Mouse (Mus musculus): Measurements from ENCODE around the gene Chn2. TPM values are rescaled to one million over a fixed set of nuclear protein-coding genes. Genes with fewer than 3 reads are reported as not detected.

The Chn2 gene
- polyA plus RNA-seq, 1 experiment from 2014 or later, result 15.3 TPM

- ATAC-seq (ENCODE audit: low read depth), result no peak
- H3K4me2 ChIP-seq (ENCODE audit: low read depth, low read length), result no peak overlapping the region
- H3K27me3 ChIP-seq (replicated peaks; ENCODE audit: control insufficient read depth, insufficient read depth, low read length), result no peaks in the 10 kb centered on the region
- DNase-seq (ENCODE audit: low spot score), result no peak
- H3K4me1 ChIP-seq (ENCODE audit: control insufficient read depth, insufficient read depth, low read length), result no peaks in the 10 kb centered on the region
- no peaks in the 10 kb centered on the region for H3K36me3 ChIP-seq (ENCODE audit: control insufficient read depth, insufficient read depth, low read length)
- H3K9ac ChIP-seq (ENCODE audit: low read depth, low read length), result no peak overlapping the region
- no peak overlapping the region for H3K27ac ChIP-seq (replicated peaks; ENCODE audit: low read depth, low read length)
- no peaks in the 10 kb centered on the region for H3K9me3 ChIP-seq (ENCODE audit: control insufficient read depth, low read length)
- 85% methylated on average over 12 of the region's 12 CpGs for WGBS
- no peak overlapping the region for H3K4me3 ChIP-seq (ENCODE audit: low read depth, low read length)
These were observed 244.9 kb downstream of the Chn2 start for GRCm38 (mm10) chr6:54284167-54284711.

GRCm38 (mm10) chr6:54286813-54287212 lies 247.5 kb downstream of the Chn2 start:
- no peak overlapping the region for H3K9ac ChIP-seq (ENCODE audit: low read depth, low read length)
- DNase-seq (ENCODE audit: low spot score) (no peak), ATAC-seq (ENCODE audit: low read depth) (no peak)
- no peak overlapping the region for H3K4me3 ChIP-seq (ENCODE audit: low read depth, low read length)
- H3K9me3 ChIP-seq (ENCODE audit: control insufficient read depth, low read length), result no peaks in the 10 kb centered on the region
- H3K27ac ChIP-seq (replicated peaks; ENCODE audit: low read depth, low read length), result no peak overlapping the region
- no peaks in the 10 kb centered on the region for H3K27me3 ChIP-seq (replicated peaks; ENCODE audit: control insufficient read depth, insufficient read depth, low read length)
- no peaks in the 10 kb centered on the region for H3K4me1 ChIP-seq (ENCODE audit: control insufficient read depth, insufficient read depth, low read length)
- no peaks in the 10 kb centered on the region for H3K36me3 ChIP-seq (ENCODE audit: control insufficient read depth, insufficient read depth, low read length)
- WGBS, result 79% methylated on average over 5 of the region's 5 CpGs
- H3K4me2 ChIP-seq (ENCODE audit: low read depth, low read length), result no peak overlapping the region

DNA sequence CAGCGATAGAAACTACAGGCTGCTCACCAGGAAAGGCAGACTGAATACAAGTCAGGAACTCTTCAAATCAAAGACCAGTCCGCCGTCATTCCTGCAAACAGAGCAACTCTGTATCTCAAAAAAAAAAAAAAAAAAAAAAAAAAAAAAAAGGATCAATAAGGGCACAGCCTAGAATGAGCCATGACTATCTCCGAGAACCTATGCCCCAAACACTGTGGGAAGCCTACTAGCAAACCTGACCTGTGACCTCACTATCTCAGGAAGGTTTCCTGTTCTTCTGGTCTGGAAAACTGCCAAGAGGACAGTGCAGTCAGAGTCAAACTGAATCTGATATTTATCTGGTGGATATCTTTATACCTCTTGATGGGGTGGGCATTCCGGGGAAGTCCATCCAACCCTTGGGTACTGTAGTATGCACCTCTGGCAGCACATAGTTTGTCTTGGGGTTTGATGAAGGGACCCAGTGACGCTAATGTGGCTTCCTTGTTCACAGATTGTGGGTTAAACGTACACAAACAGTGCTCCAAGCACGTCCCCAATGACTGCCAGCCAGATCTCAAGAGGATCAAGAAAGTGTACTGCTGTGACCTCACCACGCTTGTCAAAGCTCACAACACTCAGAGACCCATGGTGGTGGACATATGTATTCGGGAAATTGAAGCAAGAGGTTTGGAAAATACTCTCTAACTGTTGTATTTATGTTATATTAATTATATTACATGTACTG lies 250.6 kb downstream of the Chn2 start:
- no peaks in the 10 kb centered on the region for H3K36me3 ChIP-seq (ENCODE audit: control insufficient read depth, insufficient read depth, low read length)
- H3K4me3 ChIP-seq (ENCODE audit: low read depth, low read length), result no peak overlapping the region
- no peaks in the 10 kb centered on the region for H3K27me3 ChIP-seq (replicated peaks; ENCODE audit: control insufficient read depth, insufficient read depth, low read length)
- H3K4me2 ChIP-seq (ENCODE audit: low read depth, low read length), result no peak overlapping the region
- 59% methylated on average over 10 of the region's 10 CpGs for WGBS
- no peak for DNase-seq (ENCODE audit: low spot score)
- H3K4me1 ChIP-seq (ENCODE audit: control insufficient read depth, insufficient read depth, low read length), result no peaks in the 10 kb centered on the region
- no peak for ATAC-seq (ENCODE audit: low read depth)
- no peak overlapping the region for H3K9ac ChIP-seq (ENCODE audit: low read depth, low read length)
- no peak overlapping the region for H3K27ac ChIP-seq (replicated peaks; ENCODE audit: low read depth, low read length)
- no peaks in the 10 kb centered on the region for H3K9me3 ChIP-seq (ENCODE audit: control insufficient read depth, low read length)

DNA sequence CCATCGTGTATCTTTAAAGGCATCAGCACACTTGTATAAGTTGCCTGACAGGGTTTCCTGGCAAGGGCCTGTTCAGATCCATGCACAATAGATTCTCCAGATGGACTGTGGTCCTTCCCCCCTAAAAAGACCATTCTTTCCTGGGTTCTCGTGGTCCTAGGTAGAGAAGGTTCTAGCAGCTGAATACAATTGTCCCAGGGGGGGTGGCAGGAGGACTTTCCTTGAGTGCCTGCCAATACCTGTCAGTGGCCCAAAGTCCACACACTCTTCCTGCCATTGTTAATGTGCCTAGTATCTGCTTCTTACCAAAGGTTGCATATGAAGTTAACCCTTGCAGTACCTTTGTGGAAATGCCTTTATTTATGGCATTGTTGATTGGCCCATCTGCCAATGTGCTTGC lies 257.9 kb downstream of the Chn2 start:
- no peak overlapping the region for H3K4me2 ChIP-seq (ENCODE audit: low read depth, low read length)
- H3K4me1 ChIP-seq (ENCODE audit: control insufficient read depth, insufficient read depth, low read length), result no peaks in the 10 kb centered on the region
- no peak overlapping the region for H3K27ac ChIP-seq (replicated peaks; ENCODE audit: low read depth, low read length)
- H3K27me3 ChIP-seq (replicated peaks; ENCODE audit: control insufficient read depth, insufficient read depth, low read length), result no peaks in the 10 kb centered on the region
- no peak for ATAC-seq (ENCODE audit: low read depth)
- H3K9ac ChIP-seq (ENCODE audit: low read depth, low read length), result no peak overlapping the region
- 91% methylated on average over 2 of the region's 2 CpGs for WGBS
- H3K36me3 ChIP-seq (ENCODE audit: control insufficient read depth, insufficient read depth, low read length), result no peaks in the 10 kb centered on the region
- H3K4me3 ChIP-seq (ENCODE audit: low read depth, low read length), result no peak overlapping the region
- no peak for DNase-seq (ENCODE audit: low spot score)
- no peaks in the 10 kb centered on the region for H3K9me3 ChIP-seq (ENCODE audit: control insufficient read depth, low read length)

- WGBS, result 51% methylated on average over 2 of the region's 2 CpGs
- Histone ChIP-seq H3K9ac (ENCODE audit: low read depth, low read length) (no peak overlapping the region), H3K27me3 (replicated peaks; ENCODE audit: control insufficient read depth, insufficient read depth, low read length) (no peaks in the 10 kb centered on the region), H3K4me2 (ENCODE audit: low read depth, low read length) (no peak overlapping the region), H3K9me3 (ENCODE audit: control insufficient read depth, low read length) (no peaks in the 10 kb centered on the region), H3K4me1 (ENCODE audit: control insufficient read depth, insufficient read depth, low read length) (no peaks in the 10 kb centered on the region), H3K4me3 (ENCODE audit: low read depth, low read length) (no peak overlapping the region), H3K27ac (replicated peaks; ENCODE audit: low read depth, low read length) (no peak overlapping the region), H3K36me3 (ENCODE audit: control insufficient read depth, insufficient read depth, low read length) (no peaks in the 10 kb centered on the region)
- DNase-seq (ENCODE audit: low spot score) (peak; percentile 56), ATAC-seq (ENCODE audit: low read depth) (no peak)
These were observed 260.1 kb downstream of the Chn2 start for GRCm38 (mm10) chr6:54299417-54299816.

- no peak overlapping the region for H3K27ac ChIP-seq (replicated peaks; ENCODE audit: low read depth, low read length)
- H3K4me1 ChIP-seq (ENCODE audit: control insufficient read depth, insufficient read depth, low read length), result no peaks in the 10 kb centered on the region
- no peak for ATAC-seq (ENCODE audit: low read depth)
- no peak overlapping the region for H3K4me2 ChIP-seq (ENCODE audit: low read depth, low read length)
- no peak overlapping the region for H3K9ac ChIP-seq (ENCODE audit: low read depth, low read length)
- H3K4me3 ChIP-seq (ENCODE audit: low read depth, low read length), result no peak overlapping the region
- H3K36me3 ChIP-seq (ENCODE audit: control insufficient read depth, insufficient read depth, low read length), result no peaks in the 10 kb centered on the region
- no peaks in the 10 kb centered on the region for H3K27me3 ChIP-seq (replicated peaks; ENCODE audit: control insufficient read depth, insufficient read depth, low read length)
- WGBS, result 61% methylated on average over 1 of the region's 1 CpGs
- H3K9me3 ChIP-seq (ENCODE audit: control insufficient read depth, low read length), result no peaks in the 10 kb centered on the region
- no peak for DNase-seq (ENCODE audit: low spot score)
These were observed 266.4 kb downstream of the Chn2 start for GRCm38 (mm10) chr6:54305777-54306176.

- no peaks in the 10 kb centered on the region for H3K27me3 ChIP-seq (replicated peaks; ENCODE audit: control insufficient read depth, insufficient read depth, low read length)
- ATAC-seq (ENCODE audit: low read depth) (no peak), DNase-seq (ENCODE audit: low spot score) (no peak)
- no peaks in the 10 kb centered on the region for H3K4me1 ChIP-seq (ENCODE audit: control insufficient read depth, insufficient read depth, low read length)
- H3K27ac ChIP-seq (replicated peaks; ENCODE audit: low read depth, low read length), result no peak overlapping the region
- no peak overlapping the region for H3K9ac ChIP-seq (ENCODE audit: low read depth, low read length)
- no peaks in the 10 kb centered on the region for H3K9me3 ChIP-seq (ENCODE audit: control insufficient read depth, low read length)
- no peaks in the 10 kb centered on the region for H3K36me3 ChIP-seq (ENCODE audit: control insufficient read depth, insufficient read depth, low read length)
- 79% methylated on average over 2 of the region's 2 CpGs for WGBS
- H3K4me3 ChIP-seq (ENCODE audit: low read depth, low read length), result no peak overlapping the region
- H3K4me2 ChIP-seq (ENCODE audit: low read depth, low read length), result no peak overlapping the region
These were observed 273.7 kb downstream of the Chn2 start for GRCm38 (mm10) chr6:54313071-54313470.

- no peak for DNase-seq (ENCODE audit: low spot score)
- Histone ChIP-seq H3K9me3 (ENCODE audit: control insufficient read depth, low read length) (no peaks in the 10 kb centered on the region), H3K27me3 (replicated peaks; ENCODE audit: control insufficient read depth, insufficient read depth, low read length) (no peaks in the 10 kb centered on the region), H3K36me3 (ENCODE audit: control insufficient read depth, insufficient read depth, low read length) (no peaks in the 10 kb centered on the region), H3K4me2 (ENCODE audit: low read depth, low read length) (no peak overlapping the region), H3K4me3 (ENCODE audit: low read depth, low read length) (no peak overlapping the region), H3K9ac (ENCODE audit: low read depth, low read length) (no peak overlapping the region), H3K27ac (replicated peaks; ENCODE audit: low read depth, low read length) (no peak overlapping the region), H3K4me1 (ENCODE audit: control insufficient read depth, insufficient read depth, low read length) (no peaks in the 10 kb centered on the region)
- ATAC-seq (ENCODE audit: low read depth), result no peak
- 79% methylated on average over 9 of the region's 9 CpGs for WGBS
These were observed 279.3 kb downstream of the Chn2 start for GRCm38 (mm10) chr6:54318618-54319017.

- H3K27me3 ChIP-seq (replicated peaks; ENCODE audit: control insufficient read depth, insufficient read depth, low read length), result peaks cover 4% of the 10 kb centered on the region; the same call in 1 of the 2 replicates
- H3K4me3 ChIP-seq (ENCODE audit: low read depth, low read length), result no peak overlapping the region
- H3K4me1 ChIP-seq (ENCODE audit: control insufficient read depth, insufficient read depth, low read length), result no peaks in the 10 kb centered on the region
- H3K9me3 ChIP-seq (ENCODE audit: control insufficient read depth, low read length), result no peaks in the 10 kb centered on the region
- no peak overlapping the region for H3K9ac ChIP-seq (ENCODE audit: low read depth, low read length)
- no peak overlapping the region for H3K4me2 ChIP-seq (ENCODE audit: low read depth, low read length)
- ATAC-seq (ENCODE audit: low read depth) (no peak), DNase-seq (ENCODE audit: low spot score) (no peak)
- WGBS, result 69% methylated on average over 3 of the region's 3 CpGs
- H3K27ac ChIP-seq (replicated peaks; ENCODE audit: low read depth, low read length), result no peak overlapping the region
- no peaks in the 10 kb centered on the region for H3K36me3 ChIP-seq (ENCODE audit: control insufficient read depth, insufficient read depth, low read length)
These were observed 279.8 kb downstream of the Chn2 start for GRCm38 (mm10) chr6:54319198-54319597.
